13 mouse cellular contexts compared by ENCODE assay signal in genomic region chr14:120952434-120952833, GRCm38 (mm10). TPM values are rescaled to one million over a fixed set of nuclear protein-coding genes. Genes with fewer than 3 reads are reported as not detected.
DNase-seq lines count a peak whose midpoint lies in the region; ATAC-seq and TF ChIP-seq lines count a peak whose summit lies in the region.
"Had no signal": no experiment of that assay in that cellular context is flagged by ENCODE, and none has a peak within 500 bp of the region (broad histone marks: within the 10 kb centered on the region; RNA-seq: fewer than 3 reads in every experiment).

No protein-coding gene starts in this region.

- ATAC-seq in intestine, postnatal 0 days, result no peak
- ATAC-seq in intestine, embryonic 16.5 days, result no peak
- ATAC-seq in erythroid progenitor cell, adult 5-6 weeks (replicated peaks; ENCODE audit: low FRiP score, poor library complexity, severe bottlenecking), result no peak

- TF ChIP-seq POLR2A in spleen, adult 2 months (IDR thresholded peaks at IDR 0.05; ENCODE audit: low read depth, low read length), result no peak
- no peak for TF ChIP-seq POLR2A in bone marrow macrophage, adult 2 months (IDR thresholded peaks at IDR 0.05; ENCODE audit: borderline replicate concordance, low read depth, low read length)
- no peak for TF ChIP-seq POLR2A in testis, adult 2 months (IDR thresholded peaks at IDR 0.05; ENCODE audit: control insufficient read depth, low read depth, low read length)

- whole genome bisulfite sequencing in intestine, postnatal 0 days, result 50% methylated on average over 2 of the region's 2 CpGs
- WGBS in intestine, embryonic 16.5 days, result 45% methylated on average over 2 of the region's 2 CpGs
- 46% methylated on average over 2 of the region's 2 CpGs for WGBS in spleen, adult 2 months

- no peaks in the 10 kb centered on the region for H3K27me3 ChIP-seq in intestine, postnatal 0 days (replicated peaks; ENCODE audit: control insufficient read depth, insufficient read depth, low read length)
- H3K27me3 ChIP-seq in intestine, embryonic 16.5 days (replicated peaks; ENCODE audit: control insufficient read depth, insufficient read depth, low read length), result no peaks in the 10 kb centered on the region
- no peaks in the 10 kb centered on the region for H3K27me3 ChIP-seq in spleen, adult 2 months (ENCODE audit: control insufficient read depth, insufficient read depth, low read length)
- H3K27me3 ChIP-seq in testis, adult 2 months (ENCODE audit: control insufficient read depth, insufficient read depth, low read length), result no peaks in the 10 kb centered on the region
- H3K27me3 ChIP-seq: limb, embryonic 15.5 days had no signal

- TF ChIP-seq CTCF in intestine, postnatal 0 days (IDR thresholded peaks at IDR 0.05; ENCODE audit: low read depth), result peak; percentile 38
- TF ChIP-seq CTCF in spleen, adult 2 months (IDR thresholded peaks at IDR 0.05; ENCODE audit: extremely low read depth, insufficient read depth, insufficient read length, insufficient replicate concordance), result peak; percentile 14; the same call in 1 of the 2 replicates
- 0 out of 2 replicates have a peak, but pooled peaks have one; percentile 13 for TF ChIP-seq CTCF in bone marrow macrophage, adult 2 months (IDR thresholded peaks at IDR 0.05; ENCODE audit: low read depth, low read length)
- TF ChIP-seq CTCF in testis, adult 2 months (IDR thresholded peaks at IDR 0.05; ENCODE audit: control insufficient read depth, insufficient read depth, insufficient replicate concordance, low read depth, low read length), result peak; percentile 75; the same call in 1 of the 2 replicates

- DNase-seq in spleen, adult 2 months (ENCODE audit: low read depth in 1 of 2, low spot score in 2 of 2), result no peak
- no peak for DNase-seq in spleen, postnatal 14 days (ENCODE audit: low spot score in 2 of 2)
- DNase-seq in gastrocnemius, postnatal 36 days, result no peak
- DNase-seq: adrenal gland, postnatal 10 days; cerebellum, adult 9-11 months; kidney, adult 18-20 months had no signal

- no peak overlapping the region for H3K4me2 ChIP-seq in intestine, postnatal 0 days (replicated peaks; ENCODE audit: low read depth)
- no peak overlapping the region for H3K4me2 ChIP-seq in intestine, embryonic 16.5 days (ENCODE audit: low read depth, low read length)
- H3K4me2 ChIP-seq: limb, embryonic 15.5 days had no signal

- H3K36me3 ChIP-seq in intestine, postnatal 0 days (ENCODE audit: control insufficient read depth, insufficient read depth), result peaks cover 13% of the 10 kb centered on the region
- peaks cover 14% of the 10 kb centered on the region for H3K36me3 ChIP-seq in intestine, embryonic 16.5 days (ENCODE audit: control insufficient read depth, insufficient read depth, low read length)
- H3K36me3 ChIP-seq in spleen, adult 2 months (ENCODE audit: control insufficient read depth, insufficient read depth, low read length), result peaks cover 3% of the 10 kb centered on the region
- no peaks in the 10 kb centered on the region for H3K36me3 ChIP-seq in testis, adult 2 months (ENCODE audit: control insufficient read depth, insufficient read depth, low read length)

- no peaks in the 10 kb centered on the region for H3K4me1 ChIP-seq in intestine, postnatal 0 days (replicated peaks; ENCODE audit: control insufficient read depth, insufficient read depth, low read length)
- 0 out of 2 replicates have a peak, but pooled peaks cover 4% of the 10 kb centered on the region for H3K4me1 ChIP-seq in intestine, embryonic 16.5 days (ENCODE audit: control insufficient read depth, insufficient read depth, low read length)
- no peaks in the 10 kb centered on the region for H3K4me1 ChIP-seq in spleen, adult 2 months (ENCODE audit: control insufficient read depth, insufficient read depth, insufficient read length)
- H3K4me1 ChIP-seq in bone marrow macrophage, adult 2 months (ENCODE audit: control insufficient read depth, insufficient read depth, low read length), result no peaks in the 10 kb centered on the region
- no peaks in the 10 kb centered on the region for H3K4me1 ChIP-seq in testis, adult 2 months (ENCODE audit: control insufficient read depth, insufficient read depth, low read length)
- H3K4me1 ChIP-seq: limb, embryonic 15.5 days; megakaryocyte, embryonic 14.5 days had no signal

- H3K4me3 ChIP-seq in intestine, postnatal 0 days (ENCODE audit: low read depth, low read length), result no peak overlapping the region
- no peak overlapping the region for H3K4me3 ChIP-seq in intestine, embryonic 16.5 days (ENCODE audit: low read length)
- H3K4me3 ChIP-seq in spleen, adult 2 months (ENCODE audit: extremely low read depth, insufficient read depth, insufficient read length), result no peak overlapping the region
- H3K4me3 ChIP-seq in bone marrow macrophage, adult 2 months (ENCODE audit: insufficient read depth, low read length), result no peak overlapping the region
- H3K4me3 ChIP-seq in testis, adult 2 months (ENCODE audit: control insufficient read depth, low read depth, low read length), result no peak overlapping the region
- H3K4me3 ChIP-seq: limb, embryonic 15.5 days; megakaryocyte, embryonic 14.5 days had no signal

- intact Hi-C loops in gastrocnemius, postnatal 36 days (cut with DNase I), result no loop called here

- H3K27ac ChIP-seq in intestine, postnatal 0 days (ENCODE audit: low read depth, low read length), result no peak overlapping the region
- no peak overlapping the region for H3K27ac ChIP-seq in intestine, embryonic 16.5 days (ENCODE audit: low read length)
- H3K27ac ChIP-seq in spleen, adult 2 months (ENCODE audit: insufficient read depth, low read length), result no peak overlapping the region
- no peak overlapping the region for H3K27ac ChIP-seq in bone marrow macrophage, adult 2 months (ENCODE audit: insufficient read depth, low read depth, low read length)
- H3K27ac ChIP-seq in testis, adult 2 months (ENCODE audit: control insufficient read depth, insufficient read depth, low read depth, low read length), result no peak overlapping the region
- H3K27ac ChIP-seq: limb, embryonic 15.5 days had no signal

- no peak overlapping the region for H3K9ac ChIP-seq in intestine, postnatal 0 days (ENCODE audit: low read depth, low read length)
- no peak overlapping the region for H3K9ac ChIP-seq in intestine, embryonic 16.5 days (ENCODE audit: low read depth, low read length)
- H3K9ac ChIP-seq: limb, embryonic 15.5 days had no signal

- H3K9me3 ChIP-seq in intestine, postnatal 0 days (ENCODE audit: control insufficient read depth), result no peaks in the 10 kb centered on the region
- peaks cover 5% of the 10 kb centered on the region; the same call in 1 of the 2 replicates for H3K9me3 ChIP-seq in intestine, embryonic 16.5 days (ENCODE audit: control insufficient read depth, low read length)
- H3K9me3 ChIP-seq: limb, embryonic 15.5 days had no signal

RNA-seq across cellular contexts. Expression of gene Ipo5, which starts 41.4 kb away (rescaled TPM):
- 21.2 and 21.9 TPM in 2 replicates for polyA plus RNA-seq in intestine, postnatal 0 days (2015; fragmentation: Nextera tagmentation; extraction: Ambion mirVana)
- polyA plus RNA-seq in intestine, embryonic 16.5 days (2015; fragmentation: Nextera tagmentation; extraction: Ambion mirVana), result 63.5 and 67.7 TPM in 2 replicates
- 10.9 and 11.0 TPM in 2 replicates for polyA plus RNA-seq in spleen, adult 2 months (2012; rRNA removed)
- polyA plus RNA-seq in bone marrow macrophage, adult 2 months (2012; ENCODE audit: insufficient read depth, insufficient read length, missing spikeins), result 39.8 and 47.3 TPM in 2 replicates
- 333 and 360 TPM in 2 replicates for polyA plus RNA-seq in testis, adult 2 months (2012; rRNA removed)
- total RNA-seq in erythroid progenitor cell, adult 5-6 weeks (2015; ENCODE audit: low replicate concordance), result 38.1 and 38.2 TPM in 2 replicates
- total RNA-seq in erythroid progenitor cell, adult 5-6 weeks (2017; ENCODE audit: low replicate concordance), result 43.8 and 46.9 TPM in 2 replicates
- 100 to 1,000 TPM in 1 of 2 experiments, 10 to 100 TPM in 1; 85.8 to 109 TPM for total RNA-seq in gastrocnemius, postnatal 36 days (2021)

Comparison
In these comparisons a context has a peak if more than half of its experiments do, and no peak if none do; other contexts are left out.
1. CTCF ChIP-seq: peak in every context shown above with its lines; median percentile 75 in testis, adult 2 months; 38 in intestine, postnatal 0 days; 14 in spleen, adult 2 months; 13 in bone marrow macrophage, adult 2 months.